ENCODE assay signal across 7 mouse cellular contexts in the genomic region with DNA sequence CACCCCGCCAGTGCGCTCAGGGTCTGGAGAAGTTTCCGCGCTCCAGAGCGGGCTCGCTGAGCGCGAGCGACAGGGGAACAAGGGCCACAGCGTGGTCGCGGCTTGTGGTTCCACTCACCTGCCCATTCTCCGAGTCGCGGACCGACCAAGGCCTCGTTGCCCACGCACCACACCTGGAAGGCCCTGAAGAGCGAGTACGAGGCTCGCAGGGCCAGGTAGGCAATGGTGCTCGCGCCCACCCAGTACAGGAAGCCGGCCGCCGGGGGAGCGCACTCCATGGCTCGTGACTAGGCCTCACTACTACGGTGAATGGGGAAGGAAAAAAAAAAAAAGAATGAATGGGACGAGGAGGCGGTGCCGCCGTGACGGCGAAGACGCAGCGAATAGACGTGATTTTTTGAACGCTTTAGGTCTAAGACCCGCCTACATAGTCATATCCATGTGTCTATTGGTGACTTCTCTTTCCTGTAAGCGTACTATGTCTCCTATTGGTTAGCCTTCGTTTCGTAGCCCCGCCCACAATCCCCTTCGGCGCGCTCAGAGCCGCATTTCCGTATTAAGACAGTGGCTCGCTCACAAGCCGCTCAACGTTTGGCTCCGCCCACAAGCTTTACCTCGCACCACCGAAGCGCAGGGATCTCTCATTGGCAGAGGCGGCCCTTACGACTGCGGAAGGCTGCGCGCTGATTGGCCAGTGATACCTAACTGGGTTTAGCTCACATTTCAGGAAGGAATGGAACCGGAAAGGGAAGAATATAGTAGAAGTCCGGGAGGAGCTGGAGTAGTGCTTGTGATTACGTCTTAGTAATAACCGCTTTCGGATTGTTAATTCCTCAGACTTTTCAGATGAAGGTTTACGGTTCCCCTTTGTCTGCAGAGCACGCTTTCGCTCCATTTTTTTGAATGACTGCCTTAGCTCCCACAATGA. TPM values are rescaled to one million over a fixed set of nuclear protein-coding genes. Genes with fewer than 3 reads are reported as not detected.
DNase-seq lines count a peak whose midpoint lies in the region; ATAC-seq lines count a peak whose summit lies in the region.

A gene (minus strand): TSS at position 373 of the 928 bp plus-strand sequence.

- H3K27me3 ChIP-seq in embryonic facial prominence, embryonic 12.5 days: no peaks in the 10 kb centered on the region
- no peaks in the 10 kb centered on the region for H3K27me3 ChIP-seq in limb, embryonic 11.5 days (ENCODE audit: control insufficient read depth, insufficient read depth, low read length)
- no peaks in the 10 kb centered on the region for H3K27me3 ChIP-seq in midbrain, embryonic 14.5 days (ENCODE audit: control insufficient read depth, insufficient read depth, low read length)

- H3K36me3 ChIP-seq in embryonic facial prominence, embryonic 12.5 days: no peaks in the 10 kb centered on the region
- H3K36me3 ChIP-seq in limb, embryonic 11.5 days (ENCODE audit: control insufficient read depth, insufficient read depth, low read length): no peaks in the 10 kb centered on the region
- no peaks in the 10 kb centered on the region for H3K36me3 ChIP-seq in midbrain, embryonic 14.5 days (ENCODE audit: control insufficient read depth, insufficient read depth, low read length)

- H3K27ac ChIP-seq in embryonic facial prominence, embryonic 12.5 days: peak within 1 kb of the TSS; percentile 94
- peak within 1 kb of the TSS; percentile 84 for H3K27ac ChIP-seq in limb, embryonic 11.5 days (replicated peaks; ENCODE audit: low read depth, low read length)
- H3K27ac ChIP-seq in midbrain, embryonic 14.5 days (replicated peaks; ENCODE audit: low read depth, low read length): peak within 1 kb of the TSS; percentile 91

- WGBS in embryonic facial prominence, embryonic 12.5 days: under 1% methylated on average over 69 of the region's 69 CpGs
- under 1% methylated on average over 69 of the region's 69 CpGs for WGBS in limb, embryonic 11.5 days
- under 1% methylated on average over 69 of the region's 69 CpGs for WGBS in midbrain, embryonic 14.5 days

- H3K4me3 ChIP-seq in embryonic facial prominence, embryonic 12.5 days: peak within 1 kb of the TSS; percentile 87
- peak within 1 kb of the TSS; percentile 94 for H3K4me3 ChIP-seq in limb, embryonic 11.5 days (ENCODE audit: low read depth, low read length)
- peak within 1 kb of the TSS; percentile 93 for H3K4me3 ChIP-seq in midbrain, embryonic 14.5 days (replicated peaks; ENCODE audit: low read depth, low read length)

- peak; percentile 97 for DNase-seq in adrenal gland, postnatal 25 days
- DNase-seq in heart, adult 11 months: peak; percentile 100
- peak; percentile 99 for DNase-seq in kidney, adult 18-20 months
- peak; percentile 99 for DNase-seq in limb, embryonic 11.5 days (ENCODE audit: low spot score)
- DNase-seq in midbrain, embryonic 14.5 days: peak; percentile 100
- DNase-seq in spleen, adult 18-20 months: peak; percentile 93 to 98

- H3K4me1 ChIP-seq in embryonic facial prominence, embryonic 12.5 days: peaks cover 22% of the 10 kb centered on the region
- no peaks in the 10 kb centered on the region for H3K4me1 ChIP-seq in limb, embryonic 11.5 days (ENCODE audit: control insufficient read depth, insufficient read depth, low read length)
- H3K4me1 ChIP-seq in midbrain, embryonic 14.5 days (ENCODE audit: control insufficient read depth, insufficient read depth, low read length): peaks cover 21% of the 10 kb centered on the region; the same call in 1 of the 2 replicates

- peak; percentile 99 for ATAC-seq in embryonic facial prominence, embryonic 12.5 days (ENCODE audit: insufficient number of reproducible peaks, insufficient read depth, low FRiP score, low TSS enrichment)
- peak; percentile 100 for ATAC-seq in limb, embryonic 11.5 days (ENCODE audit: insufficient number of reproducible peaks, low FRiP score, low TSS enrichment, low read depth)
- ATAC-seq in midbrain, embryonic 14.5 days (ENCODE audit: low FRiP score, low TSS enrichment): peak; percentile 100

- H3K9ac ChIP-seq in embryonic facial prominence, embryonic 12.5 days: peak within 1 kb of the TSS; percentile 89
- peak within 1 kb of the TSS; percentile 94 for H3K9ac ChIP-seq in limb, embryonic 11.5 days (ENCODE audit: low read length)
- peak within 1 kb of the TSS; percentile 84 for H3K9ac ChIP-seq in midbrain, embryonic 14.5 days (replicated peaks; ENCODE audit: low read length)

- no peaks in the 10 kb centered on the region for H3K9me3 ChIP-seq in embryonic facial prominence, embryonic 12.5 days
- H3K9me3 ChIP-seq in limb, embryonic 11.5 days (ENCODE audit: control insufficient read depth, low read length): no peaks in the 10 kb centered on the region
- H3K9me3 ChIP-seq in midbrain, embryonic 14.5 days (ENCODE audit: control insufficient read depth, low read length): no peaks in the 10 kb centered on the region

- H3K4me2 ChIP-seq in embryonic facial prominence, embryonic 12.5 days (replicated peaks): peak within 1 kb of the TSS; percentile 62
- peak within 1 kb of the TSS; percentile 62 for H3K4me2 ChIP-seq in limb, embryonic 11.5 days (ENCODE audit: low read depth, severe bottlenecking)
- peak within 1 kb of the TSS; percentile 72 for H3K4me2 ChIP-seq in midbrain, embryonic 14.5 days (ENCODE audit: low read length)

RNA-seq across cellular contexts. Expression of the gene that starts here (rescaled TPM):
- 152 and 165 TPM in 2 replicates for total RNA-seq in adrenal gland, postnatal 25 days (2021)
- polyA plus RNA-seq in embryonic facial prominence, embryonic 12.5 days (2016; fragmentation: Nextera tagmentation; extraction: Ambion mirVana): 103 and 104 TPM in 2 replicates
- 114 TPM in 2 replicates for polyA plus RNA-seq in limb, embryonic 11.5 days (2014; fragmentation: Nextera tagmentation; extraction: Ambion mirVana)
- 145 and 154 TPM in 2 replicates for polyA plus RNA-seq in midbrain, embryonic 14.5 days (2014; fragmentation: Nextera tagmentation; extraction: Ambion mirVana)

Comparison
In these comparisons a context has a peak if more than half of its experiments do, and no peak if none do; other contexts are left out.
1. Peak in every context shown above with its lines: DNase-seq, ATAC-seq, H3K4me3 ChIP-seq and H3K27ac ChIP-seq.